In the genomic region with DNA sequence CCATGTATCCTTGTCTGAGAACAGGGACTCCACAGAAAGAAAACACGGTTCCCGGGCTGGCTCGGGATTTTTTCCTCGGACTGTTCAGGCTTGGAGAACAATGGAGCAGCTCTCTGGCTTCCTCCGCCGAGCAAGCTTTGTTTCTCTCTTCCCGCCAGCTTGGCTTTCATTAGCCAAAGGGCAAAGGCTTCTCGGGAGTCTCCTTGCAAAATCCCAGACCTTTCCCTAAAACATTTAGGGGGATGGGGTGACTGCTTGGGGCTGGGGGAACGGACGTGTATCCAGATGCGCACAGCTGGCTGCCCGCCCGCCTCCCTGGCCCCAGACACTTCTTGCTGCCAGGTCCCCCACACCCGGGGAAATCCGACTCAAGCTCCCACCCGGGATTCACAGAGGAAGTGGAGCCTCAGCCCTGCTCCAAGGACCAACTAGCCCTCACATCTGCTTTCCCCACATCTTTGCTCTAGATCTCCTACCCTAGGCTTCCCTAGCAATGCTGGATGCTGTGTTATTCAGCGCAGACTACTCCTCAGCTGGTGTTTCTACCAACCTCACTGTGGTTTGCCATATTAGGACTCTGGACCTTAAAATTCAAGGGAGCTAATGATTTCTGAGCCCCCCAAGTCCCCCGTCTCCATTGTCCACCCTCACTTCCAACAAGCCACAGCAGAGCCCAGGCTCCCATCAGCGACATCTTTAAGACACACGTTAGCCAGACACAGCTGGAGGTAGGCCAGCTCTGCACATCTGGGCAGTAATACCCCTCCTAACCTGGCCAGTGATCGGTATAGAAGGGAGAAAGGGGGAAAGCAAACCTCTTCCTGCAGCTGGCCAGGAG, we compare ENCODE assay signal across 8 mouse cellular contexts. TPM values are rescaled to one million over a fixed set of nuclear protein-coding genes. Genes with fewer than 3 reads are reported as not detected.
DNase-seq lines count a peak whose midpoint lies in the region; ATAC-seq and TF ChIP-seq lines count a peak whose summit lies in the region.

No protein-coding gene starts in this region.

- H3K4me1 ChIP-seq in liver, embryonic 11.5 days (replicated peaks; ENCODE audit: control insufficient read depth, insufficient read depth, low read length) = peaks cover 15% of the 10 kb centered on the region
- peaks cover 26% of the 10 kb centered on the region for H3K4me1 ChIP-seq in forebrain, postnatal 0 days (ENCODE audit: insufficient read depth)
- H3K4me1 ChIP-seq in intestine, embryonic 14.5 days (replicated peaks; ENCODE audit: control insufficient read depth, insufficient read depth, low read length) = peaks cover 39% of the 10 kb centered on the region
- H3K4me1 ChIP-seq in midbrain, embryonic 10.5 days = peaks cover 87% of the 10 kb centered on the region

- peaks cover 30% of the 10 kb centered on the region for H3K27me3 ChIP-seq in liver, embryonic 11.5 days (replicated peaks; ENCODE audit: control insufficient read depth, insufficient read depth, low read length)
- no peaks in the 10 kb centered on the region for H3K27me3 ChIP-seq in forebrain, postnatal 0 days (ENCODE audit: insufficient read depth, low read length)
- 0 out of 2 replicates have a peak, but pooled peaks cover 2% of the 10 kb centered on the region for H3K27me3 ChIP-seq in intestine, embryonic 14.5 days (replicated peaks; ENCODE audit: control insufficient read depth, insufficient read depth, low read length)
- peaks cover 31% of the 10 kb centered on the region for H3K27me3 ChIP-seq in midbrain, embryonic 10.5 days (ENCODE audit: low read depth, poor library complexity, severe bottlenecking)

- ATAC-seq in liver, embryonic 11.5 days (replicated peaks; ENCODE audit: low FRiP score) = no peak
- ATAC-seq in forebrain, postnatal 0 days = no peak; the same call in 1 of the 2 replicates
- peak; percentile 25; the same call in 1 of the 2 replicates for ATAC-seq in intestine, embryonic 14.5 days (replicated peaks; ENCODE audit: low FRiP score, low TSS enrichment, low read depth)
- no peak for ATAC-seq in megakaryocyte progenitor cell, adult 5-6 weeks (replicated peaks; ENCODE audit: poor library complexity)

- no peak overlapping the region; the same call in 1 of the 2 replicates for H3K27ac ChIP-seq in liver, embryonic 11.5 days (ENCODE audit: low read depth, low read length)
- H3K27ac ChIP-seq in forebrain, postnatal 0 days (ENCODE audit: low read depth, low read length) = peak overlapping the region; percentile 92
- peak overlapping the region; percentile 87 for H3K27ac ChIP-seq in intestine, embryonic 14.5 days (ENCODE audit: low read depth)
- peak overlapping the region; percentile 87 for H3K27ac ChIP-seq in midbrain, embryonic 10.5 days (replicated peaks)

- no peak for TF ChIP-seq CTCF in forebrain, postnatal 0 days (IDR thresholded peaks at IDR 0.05; ENCODE audit: low read depth)

- no peaks in the 10 kb centered on the region for H3K9me3 ChIP-seq in liver, embryonic 11.5 days (ENCODE audit: control insufficient read depth, low read length)
- no peaks in the 10 kb centered on the region for H3K9me3 ChIP-seq in forebrain, postnatal 0 days (ENCODE audit: low read length)
- no peaks in the 10 kb centered on the region for H3K9me3 ChIP-seq in intestine, embryonic 14.5 days (ENCODE audit: control insufficient read depth, low read length)
- no peaks in the 10 kb centered on the region for H3K9me3 ChIP-seq in midbrain, embryonic 10.5 days (replicated peaks)

- 0 out of 2 replicates have a peak overlapping the region, but pooled peaks have one; percentile 3 for H3K9ac ChIP-seq in liver, embryonic 11.5 days (ENCODE audit: low read depth, low read length)
- peak overlapping the region; percentile 92 for H3K9ac ChIP-seq in forebrain, postnatal 0 days
- peak overlapping the region; percentile 55 for H3K9ac ChIP-seq in intestine, embryonic 14.5 days (ENCODE audit: low read length)

- peak overlapping the region; percentile 49 for H3K4me3 ChIP-seq in liver, embryonic 11.5 days (ENCODE audit: low read depth, low read length)
- peak overlapping the region; percentile 78 for H3K4me3 ChIP-seq in forebrain, postnatal 0 days (ENCODE audit: low read depth, low read length)
- peak overlapping the region; percentile 59 for H3K4me3 ChIP-seq in intestine, embryonic 14.5 days (ENCODE audit: low read depth, low read length)
- H3K4me3 ChIP-seq in midbrain, embryonic 10.5 days = peak overlapping the region; percentile 75

- H3K4me2 ChIP-seq in liver, embryonic 11.5 days = peak overlapping the region; percentile 77
- peak overlapping the region; percentile 62 for H3K4me2 ChIP-seq in forebrain, postnatal 0 days (ENCODE audit: low read depth)
- H3K4me2 ChIP-seq in intestine, embryonic 14.5 days (ENCODE audit: low read length) = peak overlapping the region; percentile 86

- no peak for DNase-seq in liver, embryonic 11.5 days (ENCODE audit: low spot score)
- DNase-seq in liver = no peak
- DNase-seq in forebrain, postnatal 0 days = peak; percentile 57
- peak; percentile 63 for DNase-seq in intestine, embryonic 14.5 days (ENCODE audit: low spot score)
- DNase-seq in midbrain, embryonic 10.5 days (ENCODE audit: low spot score) = no peak
- no peak for DNase-seq in ovary, postnatal 36 days (ENCODE audit: low spot score)
- no peak for DNase-seq in urinary bladder, adult 18-20 months (ENCODE audit: low spot score in 2 of 2)

- no peaks in the 10 kb centered on the region for H3K36me3 ChIP-seq in liver, embryonic 11.5 days (ENCODE audit: control insufficient read depth, insufficient read depth, low read length)
- H3K36me3 ChIP-seq in forebrain, postnatal 0 days (ENCODE audit: insufficient read depth) = peaks cover 3% of the 10 kb centered on the region; the same call in 1 of the 2 replicates
- peaks cover 5% of the 10 kb centered on the region; the same call in 1 of the 2 replicates for H3K36me3 ChIP-seq in intestine, embryonic 14.5 days (ENCODE audit: control insufficient read depth, insufficient read depth, low read length)
- peaks cover 4% of the 10 kb centered on the region; the same call in 1 of the 2 replicates for H3K36me3 ChIP-seq in midbrain, embryonic 10.5 days

- WGBS in liver, embryonic 11.5 days = 33% methylated on average over 21 of the region's 21 CpGs
- WGBS in forebrain, postnatal 0 days = 2% methylated on average over 21 of the region's 21 CpGs
- WGBS in intestine, embryonic 14.5 days = 8% methylated on average over 21 of the region's 21 CpGs
- under 1% methylated on average over 21 of the region's 21 CpGs for WGBS in midbrain, embryonic 10.5 days

RNA-seq across cellular contexts. Expression of a gene that starts 23.2 kb away (rescaled TPM):
- 8.8 and 8.9 TPM in 2 replicates for polyA plus RNA-seq in liver, embryonic 11.5 days (2014; fragmentation: Nextera tagmentation; extraction: Ambion mirVana)
- total RNA-seq in forebrain, postnatal 0 days (2014; rRNA removed) = 67.9 and 85.8 TPM in 2 replicates
- 19.7 and 35.5 TPM in 2 replicates for polyA plus RNA-seq in forebrain, postnatal 0 days (2015; fragmentation: Nextera tagmentation; extraction: Ambion mirVana)
- 21.2 and 23.7 TPM in 2 replicates for polyA plus RNA-seq in intestine, embryonic 14.5 days (2014; fragmentation: Nextera tagmentation; extraction: Ambion mirVana)
- polyA plus RNA-seq in midbrain, embryonic 10.5 days (2016; fragmentation: Nextera tagmentation; extraction: Ambion mirVana) = 14.5 and 16.5 TPM in 2 replicates
- 15.7 and 16.9 TPM in 2 replicates for total RNA-seq in megakaryocyte progenitor cell, adult 5-6 weeks (2015)
- total RNA-seq in megakaryocyte progenitor cell, adult 5-6 weeks (2017) = 2.0 and 2.8 TPM in 2 replicates

Comparison
In these comparisons a context has a peak if more than half of its experiments do, and no peak if none do; other contexts are left out.
1. DNase-seq: peak in forebrain, postnatal 0 days (single experiment) and intestine, embryonic 14.5 days (single experiment); none in liver, embryonic 11.5 days (single experiment), liver (single experiment), midbrain, embryonic 10.5 days (single experiment), ovary, postnatal 36 days (single experiment) and urinary bladder, adult 18-20 months (0 of 2).
2. H3K9ac ChIP-seq: peak in every context shown above with its lines; median percentile 92 in forebrain, postnatal 0 days; 55 in intestine, embryonic 14.5 days; 3 in liver, embryonic 11.5 days.
3. Peak in every context shown above with its lines, with median percentiles within 50 percentile points of each other: H3K4me2 ChIP-seq and H3K4me3 ChIP-seq.